Mouse (Mus musculus) kidney, postnatal 36 days (tissue): ENCODE data around the gene Rasgrp2.

ENCODE experiments used
- DNase-seq, 2 experiments: peaks; one replicate each; pipeline ENCODE4 v3.0.0; 2021 to 2022; ENCODE audit warnings: mixed read lengths in 2 of 2

Rasgrp2 gene

GRCm38 (mm10) chr19:6408749-6409148 lies 9.6 kb downstream of the Rasgrp2 start:
- DNase-seq: peak in 1 of 2 experiments; percentile 32

GRCm38 (mm10) chr19:6409176-6409575 lies 10.0 kb downstream of the Rasgrp2 start:
- no peak for DNase-seq

GRCm38 (mm10) chr19:6409936-6410335 lies 10.8 kb downstream of the Rasgrp2 start:
- no peak for DNase-seq

GRCm38 (mm10) chr19:6412798-6413197 lies 13.7 kb downstream of the Rasgrp2 start:
- no peak for DNase-seq

- peak; percentile 50 to 55 for DNase-seq
Observed at GRCm38 (mm10) chr19:6415454-6415853, 16.3 kb downstream of the Rasgrp2 start.

GRCm38 (mm10) chr19:6416124-6416770 lies 17.1 kb downstream of the Rasgrp2 start:
- no peak for DNase-seq

GRCm38 (mm10) chr19:6416894-6417761 lies 18.0 kb downstream of the Rasgrp2 start:
- DNase-seq: no peak

GRCm38 (mm10) chr19:6418233-6418879 lies 19.2 kb downstream of the Rasgrp2 start, which contains the start of gene Nrxn2:
Gene Nrxn2, plus strand, starts transcription at chr19:6418731.
- DNase-seq: peak; percentile 80 to 89

GRCm38 (mm10) chr19:6418984-6419692 lies 20.0 kb downstream of the Rasgrp2 start:
- no peak for DNase-seq

GRCm38 (mm10) chr19:6419805-6420310 lies 20.7 kb downstream of the Rasgrp2 start:
- DNase-seq: no peak

- DNase-seq: no peak
Observed at GRCm38 (mm10) chr19:6420481-6421210, 21.5 kb downstream of the Rasgrp2 start.

- no peak for DNase-seq
Observed at GRCm38 (mm10) chr19:6421211-6421590, 22.1 kb downstream of the Rasgrp2 start.

- no peak for DNase-seq
Observed at GRCm38 (mm10) chr19:6422014-6422413, 22.9 kb downstream of the Rasgrp2 start.

- DNase-seq: no peak
Observed at GRCm38 (mm10) chr19:6423241-6423640, 24.1 kb downstream of the Rasgrp2 start.

- DNase-seq: no peak
Observed at GRCm38 (mm10) chr19:6424137-6424881, 25.2 kb downstream of the Rasgrp2 start.

GRCm38 (mm10) chr19:6425595-6425994 lies 26.5 kb downstream of the Rasgrp2 start:
- no peak for DNase-seq

- DNase-seq: peak; percentile 51 to 81
Observed at GRCm38 (mm10) chr19:6426703-6427500, 27.8 kb downstream of the Rasgrp2 start.

- DNase-seq: peak; percentile 24 to 65
Observed at GRCm38 (mm10) chr19:6427653-6428434, 28.7 kb downstream of the Rasgrp2 start.

GRCm38 (mm10) chr19:6428501-6429200 lies 29.5 kb downstream of the Rasgrp2 start:
- DNase-seq: peak in 1 of 2 experiments; percentile 40
